Mouse (Mus musculus) hindbrain, embryonic 15.5 days (tissue): Measurements from ENCODE around the gene Bckdha. TPM values are rescaled to one million over a fixed set of nuclear protein-coding genes. Genes with fewer than 3 reads are reported as not detected.

ENCODE experiments used
- ATAC-seq: fragments of 200-750 bp; cut with Nextera tagmentation; 2 replicates; pipeline ENCODE4 v1.8.0; 2017; ENCODE audit warnings: low read depth, moderate number of reproducible peaks, moderate TSS enrichment; ENCODE audit not compliant: low FRiP score
- H3K27ac ChIP-seq: fragments of 300-500 bp; sonication (generic); replicated peaks from 2 replicates; pipeline ENCODE4 v1.5.1; 2015; ENCODE audit warnings: mild to moderate bottlenecking, inconsistent platforms
- H3K27me3 ChIP-seq: fragments of 300-500 bp; sonication (generic); 2 replicates; pipeline ENCODE4 v1.6.1; 2015; ENCODE audit warnings: control low read depth, inconsistent platforms
- H3K36me3 ChIP-seq: fragments of 300-500 bp; sonication (generic); 2 replicates; pipeline ENCODE4 v1.6.1; 2015; ENCODE audit warnings: control low read depth, inconsistent platforms
- H3K4me1 ChIP-seq: fragments of 300-500 bp; sonication (generic); replicated peaks from 2 replicates; pipeline ENCODE4 v1.6.1; 2015; ENCODE audit warnings: control low read depth, inconsistent platforms
- H3K4me2 ChIP-seq: fragments of 300-500 bp; sonication (generic); 2 replicates; pipeline ENCODE4 v1.6.1; 2015; ENCODE audit warnings: moderate library complexity, mild to moderate bottlenecking, inconsistent platforms
- H3K4me3 ChIP-seq: fragments of 300-500 bp; sonication (generic); 2 replicates; pipeline ENCODE4 v1.5.1; 2015; ENCODE audit warnings: mild to moderate bottlenecking, inconsistent platforms
- H3K9ac ChIP-seq: fragments of 300-500 bp; sonication (generic); 2 replicates; pipeline ENCODE4 v1.6.1; 2015; ENCODE audit warnings: inconsistent platforms
- H3K9me3 ChIP-seq: fragments of 300-500 bp; sonication (generic); 2 replicates; pipeline ENCODE4 v1.6.1; 2016; ENCODE audit warnings: control low read depth, inconsistent platforms
- WGBS: fragments of 180-500 bp; shearing (Covaris S2); methylation state at CpG from one replicate; pipeline ENCODE4 v1.1.7; 2015; 5-methylcytosine and 5-hydroxymethylcytosine counted together
- polyA plus RNA-seq: library from polyadenylated mRNA; unstranded; fragments of >200 nt; fragmentation: Nextera tagmentation; extraction: Ambion mirVana; gene quantifications from 2 replicates; pipeline ENCODE4 v1.2.1, GENCODE M21; 2015

Bckdha gene
- polyA plus RNA-seq, 1 experiment from 2014 or later: 44.9 TPM

GRCm38 (mm10) chr7:25689603-25690021 lies 30.8 kb upstream of the Bckdha start:
- Histone ChIP-seq H3K9me3 (no peaks in the 10 kb centered on the region), H3K4me2 (peak overlapping the region; percentile 83), H3K9ac (0 out of 2 replicates have a peak overlapping the region, but pooled peaks have one; percentile 32), H3K36me3 (no peaks in the 10 kb centered on the region), H3K4me3 (peak overlapping the region; percentile 40), H3K27ac (no peak overlapping the region), H3K27me3 (peaks cover 65% of the 10 kb centered on the region), H3K4me1 (peaks cover 31% of the 10 kb centered on the region)
- WGBS: 12% methylated on average over 12 of the region's 12 CpGs
- no peak for ATAC-seq

DNA sequence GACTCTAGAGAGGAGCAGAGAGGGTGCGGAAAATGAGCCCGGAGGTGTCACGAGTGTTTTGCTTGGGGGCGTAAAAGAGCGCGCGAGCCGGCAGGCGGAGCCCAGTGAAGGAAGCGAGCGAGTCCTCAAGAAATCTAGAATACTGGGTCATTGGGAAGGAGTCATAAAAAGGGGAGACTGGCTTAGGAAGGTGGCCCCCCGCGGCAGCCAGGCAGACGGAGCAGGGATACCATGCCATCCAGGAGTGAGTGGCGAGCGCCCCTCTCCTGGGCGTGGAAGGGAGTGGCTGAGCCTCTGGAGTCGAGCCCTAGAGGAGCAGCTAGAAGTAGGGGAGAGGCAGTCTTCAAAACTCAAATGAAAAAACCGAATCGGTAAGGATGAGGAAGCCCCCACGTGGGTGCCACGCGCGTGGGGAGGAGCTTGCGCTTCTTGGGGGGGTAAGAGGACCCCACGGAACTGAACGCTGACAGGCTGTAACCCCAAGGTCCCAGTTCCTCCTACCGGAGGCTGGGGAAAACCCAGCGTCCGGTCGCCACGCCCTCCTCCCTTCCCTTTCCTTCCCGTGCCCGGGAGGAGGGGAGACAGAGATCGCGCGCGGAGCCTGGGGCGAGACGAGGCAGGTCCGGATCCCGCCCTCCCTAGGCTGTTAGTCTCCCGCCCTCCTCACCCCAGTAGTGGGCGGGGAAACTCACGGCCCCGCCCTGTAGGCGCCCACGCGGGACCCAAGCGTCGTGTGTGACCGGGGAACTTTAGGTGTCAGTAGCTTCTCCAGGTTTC lies 30.2 kb upstream of the Bckdha start:
- Histone ChIP-seq H3K9ac (peak overlapping the region; percentile 32; the same call in 1 of the 2 replicates), H3K36me3 (no peaks in the 10 kb centered on the region), H3K9me3 (no peaks in the 10 kb centered on the region), H3K4me2 (peak overlapping the region; percentile 83), H3K27ac (no peak overlapping the region), H3K27me3 (peaks cover 65% of the 10 kb centered on the region), H3K4me3 (peak overlapping the region; percentile 40), H3K4me1 (peaks cover 31% of the 10 kb centered on the region)
- peak; percentile 32; the same call in 1 of the 2 replicates for ATAC-seq
- 2% methylated on average over 46 of the region's 52 CpGs for WGBS

DNA sequence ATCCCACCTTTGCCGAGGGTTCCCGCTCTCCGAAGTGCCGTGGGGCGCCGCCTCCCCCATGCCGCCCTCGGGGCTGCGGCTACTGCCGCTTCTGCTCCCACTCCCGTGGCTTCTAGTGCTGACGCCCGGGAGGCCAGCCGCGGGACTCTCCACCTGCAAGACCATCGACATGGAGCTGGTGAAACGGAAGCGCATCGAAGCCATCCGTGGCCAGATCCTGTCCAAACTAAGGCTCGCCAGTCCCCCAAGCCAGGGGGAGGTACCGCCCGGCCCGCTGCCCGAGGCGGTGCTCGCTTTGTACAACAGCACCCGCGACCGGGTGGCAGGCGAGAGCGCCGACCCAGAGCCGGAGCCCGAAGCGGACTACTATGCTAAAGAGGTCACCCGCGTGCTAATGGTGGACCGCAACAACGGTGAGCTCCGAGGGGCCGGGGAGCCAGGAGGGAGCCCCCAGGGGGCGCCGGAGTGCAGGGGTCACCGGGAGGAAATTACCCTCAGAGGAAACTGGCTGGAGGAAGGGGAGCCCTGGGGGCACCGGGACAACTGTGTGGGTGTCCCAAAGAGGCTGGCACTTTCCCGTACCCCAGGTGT lies 29.1 kb upstream of the Bckdha start:
- Histone ChIP-seq H3K4me3 (peak overlapping the region; percentile 40), H3K27me3 (peaks cover 65% of the 10 kb centered on the region), H3K9me3 (no peaks in the 10 kb centered on the region), H3K4me2 (peak overlapping the region; percentile 83), H3K9ac (peak overlapping the region; percentile 1; the same call in 1 of the 2 replicates), H3K36me3 (no peaks in the 10 kb centered on the region), H3K4me1 (peaks cover 31% of the 10 kb centered on the region), H3K27ac (no peak overlapping the region)
- under 1% methylated on average over 47 of the region's 47 CpGs for WGBS
- 0 out of 2 replicates have a peak, but pooled peaks have one; percentile 10 for ATAC-seq

- H3K4me2 ChIP-seq: peak within 1 kb of the TSS; percentile 83
- peak within 1 kb of the TSS; percentile 37 for H3K9ac ChIP-seq
- H3K36me3 ChIP-seq: no peaks in the 10 kb centered on the region
- 2% methylated on average over 41 of the region's 69 CpGs for WGBS
- H3K4me1 ChIP-seq: peaks cover 36% of the 10 kb centered on the region
- peak; percentile 13; the same call in 1 of the 2 replicates for ATAC-seq
- H3K9me3 ChIP-seq: no peaks in the 10 kb centered on the region
- H3K4me3 ChIP-seq: peak within 1 kb of the TSS; percentile 40
- peaks cover 64% of the 10 kb centered on the region for H3K27me3 ChIP-seq
- no peak within 1 kb of the TSS for H3K27ac ChIP-seq
Measured at GRCm38 (mm10) chr7:25686680-25687531, 28.1 kb upstream of the Bckdha start, which contains the start of gene Tgfb1. TSS of gene Tgfb1 (plus strand) at chr7:25687002.

- peaks cover 58% of the 10 kb centered on the region for H3K27me3 ChIP-seq
- WGBS: 70% methylated on average over 21 of the region's 21 CpGs
- no peak for ATAC-seq
- H3K4me2 ChIP-seq: no peak overlapping the region
- H3K36me3 ChIP-seq: no peaks in the 10 kb centered on the region
- H3K9ac ChIP-seq: no peak overlapping the region
- H3K4me3 ChIP-seq: peak overlapping the region; percentile 40; the same call in 1 of the 2 replicates
- no peak overlapping the region for H3K27ac ChIP-seq
- peaks cover 45% of the 10 kb centered on the region for H3K4me1 ChIP-seq
- no peaks in the 10 kb centered on the region for H3K9me3 ChIP-seq
Measured at GRCm38 (mm10) chr7:25685926-25686470, 27.2 kb upstream of the Bckdha start.

DNA sequence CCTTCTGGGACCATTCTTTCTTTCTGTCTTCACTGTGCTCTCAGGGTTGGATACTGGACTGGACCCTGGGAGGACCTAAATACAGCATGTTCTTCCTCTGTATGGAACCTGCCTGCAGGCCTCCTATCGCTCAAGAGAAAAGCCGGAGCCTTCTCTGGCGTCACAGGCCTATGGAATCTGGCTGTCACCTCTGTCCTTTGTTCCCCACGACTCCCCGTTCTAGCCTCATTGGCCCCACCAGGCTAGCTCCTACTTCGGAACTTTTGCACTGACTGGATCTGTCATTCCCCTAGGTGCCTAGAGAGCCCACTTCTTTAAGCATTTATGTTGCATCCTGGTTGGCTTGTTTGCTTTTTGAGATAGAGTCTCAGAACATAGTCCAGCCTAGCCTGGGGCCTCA lies 25.9 kb upstream of the Bckdha start:
- Histone ChIP-seq H3K4me1 (peaks cover 53% of the 10 kb centered on the region), H3K27ac (no peak overlapping the region), H3K9me3 (no peaks in the 10 kb centered on the region), H3K9ac (no peak overlapping the region), H3K4me3 (no peak overlapping the region), H3K27me3 (peaks cover 47% of the 10 kb centered on the region), H3K36me3 (no peaks in the 10 kb centered on the region), H3K4me2 (no peak overlapping the region)
- 83% methylated on average over 6 of the region's 6 CpGs for WGBS
- ATAC-seq: no peak

- peaks cover 43% of the 10 kb centered on the region for H3K4me1 ChIP-seq
- no peak overlapping the region for H3K9ac ChIP-seq
- no peaks in the 10 kb centered on the region for H3K36me3 ChIP-seq
- H3K4me3 ChIP-seq: no peak overlapping the region
- H3K27me3 ChIP-seq: peaks cover 41% of the 10 kb centered on the region
- WGBS: 71% methylated on average over 7 of the region's 7 CpGs
- no peak overlapping the region for H3K27ac ChIP-seq
- no peaks in the 10 kb centered on the region for H3K9me3 ChIP-seq
- no peak overlapping the region for H3K4me2 ChIP-seq
- ATAC-seq: no peak
Measured at GRCm38 (mm10) chr7:25683474-25684180, 24.8 kb upstream of the Bckdha start.

DNA sequence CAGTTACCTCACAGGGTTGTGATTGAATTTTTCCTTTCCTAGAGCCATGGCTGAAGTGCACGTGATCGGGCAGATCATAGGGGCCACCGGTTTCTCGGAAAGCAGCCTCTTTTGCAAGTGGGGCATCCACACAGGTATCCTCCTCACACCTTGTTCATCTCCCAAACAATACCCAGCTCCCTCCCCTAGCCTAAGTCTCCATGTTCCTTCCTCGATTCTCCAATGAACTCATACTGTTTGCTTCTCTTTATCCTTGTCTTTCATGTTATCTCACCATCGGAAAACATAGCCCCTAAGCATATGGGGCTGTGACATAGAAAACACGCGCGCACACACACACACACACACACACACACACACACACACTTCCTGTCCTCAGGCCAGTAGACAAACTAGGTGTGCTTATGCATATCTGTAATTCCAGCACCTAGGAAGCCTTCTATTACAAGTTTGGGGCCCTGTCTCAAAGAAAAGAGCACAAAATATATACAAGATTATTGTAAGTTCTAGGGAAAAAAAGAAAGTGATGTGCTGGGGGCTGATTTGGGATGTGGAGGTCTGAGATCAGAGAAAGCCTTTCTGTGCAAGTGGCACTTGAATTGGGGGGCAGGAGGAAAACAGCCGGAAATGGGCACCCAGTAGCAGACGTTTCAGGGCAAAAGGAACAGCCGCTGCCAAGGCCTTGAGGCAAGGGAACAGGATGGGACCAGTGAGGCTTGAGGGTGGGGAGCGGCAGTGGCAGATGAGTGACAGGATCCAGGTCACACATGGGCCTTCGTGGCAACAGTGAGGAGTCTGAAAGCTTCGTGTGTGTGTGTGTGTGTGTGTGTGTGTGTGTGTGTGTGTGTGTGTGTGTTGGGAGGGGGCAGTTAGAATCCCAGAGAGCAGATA lies 22.8 kb upstream of the Bckdha start:
- Histone ChIP-seq H3K27me3 (peaks cover 20% of the 10 kb centered on the region), H3K36me3 (no peaks in the 10 kb centered on the region), H3K9me3 (no peaks in the 10 kb centered on the region), H3K27ac (peak overlapping the region; percentile 95), H3K4me1 (peaks cover 23% of the 10 kb centered on the region), H3K4me3 (peak overlapping the region; percentile 61), H3K9ac (peak overlapping the region; percentile 60; the same call in 1 of the 2 replicates), H3K4me2 (peak overlapping the region; percentile 56)
- WGBS: 54% methylated on average over 15 of the region's 15 CpGs
- ATAC-seq: no peak; the same call in 1 of the 2 replicates

DNA sequence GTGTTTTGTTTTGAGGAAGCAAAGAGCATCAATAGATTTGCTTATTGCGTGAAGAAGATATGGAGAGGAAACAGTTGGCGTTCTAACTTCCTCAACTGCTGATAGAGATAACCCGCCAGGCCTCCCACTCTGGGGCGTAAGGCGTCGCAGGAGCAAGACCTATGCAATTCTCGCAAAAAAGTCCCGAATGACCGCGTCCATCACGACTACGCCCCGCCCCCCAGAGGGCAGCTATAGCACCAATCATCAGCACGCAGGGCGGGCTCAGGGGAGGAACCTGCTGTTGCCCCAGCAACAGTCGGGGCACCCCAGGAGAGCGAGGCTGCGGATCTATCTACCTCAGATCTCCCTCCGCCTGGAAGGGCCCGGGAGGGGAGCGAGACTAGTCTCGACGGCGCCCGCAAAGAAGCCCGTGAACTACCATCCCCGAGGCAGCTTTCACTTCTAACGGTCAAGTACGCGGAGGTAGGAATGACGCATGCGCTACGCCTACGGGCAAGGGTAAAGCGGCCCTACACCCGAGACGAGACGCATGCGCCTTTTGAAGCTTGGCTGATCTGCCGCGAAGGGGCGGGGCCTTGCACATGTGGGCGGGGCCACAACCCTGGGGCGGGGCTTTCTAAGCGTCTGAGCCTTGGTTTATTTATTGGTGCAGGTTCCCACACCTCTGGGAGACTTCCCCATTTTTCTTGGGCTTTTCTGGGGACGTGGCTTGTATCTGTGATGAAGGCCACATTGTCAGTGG lies 21.9 kb upstream of the Bckdha start, which contains the start of gene B9d2:
Gene B9d2, plus strand, starts transcription at position 267 of the 745 bp plus-strand sequence.
- peak within 1 kb of the TSS; percentile 56 for H3K4me2 ChIP-seq
- under 1% methylated on average over 46 of the region's 46 CpGs for WGBS

More for the DNA sequence above, 21.9 kb upstream of the Bckdha start, which contains the start of gene B9d2:
- peak within 1 kb of the TSS; percentile 60 for H3K9ac ChIP-seq
- ATAC-seq: peak; percentile 94
- peaks cover 12% of the 10 kb centered on the region for H3K27me3 ChIP-seq
- no peaks in the 10 kb centered on the region for H3K36me3 ChIP-seq
- H3K4me3 ChIP-seq: peak within 1 kb of the TSS; percentile 61
- H3K9me3 ChIP-seq: no peaks in the 10 kb centered on the region
- H3K27ac ChIP-seq: peak within 1 kb of the TSS; percentile 95
- H3K4me1 ChIP-seq: peaks cover 22% of the 10 kb centered on the region
